Mouse (Mus musculus) c-Kit-positive CD71-positive TER-119-negative erythroid progenitor cells, embryonic 14.5 days (primary cell): ENCODE results near the gene Olfr1079.
"Not testable (repeated sequence)": the region's sequence is repeated elsewhere in the genome, so short reads cannot be mapped to it uniquely, and the experiment has no call there.

Experiments
- DNase-seq: peaks from one replicate; pipeline ENCODE4 v3.0.0-alpha.2; 2013; ENCODE audit warnings: low read depth

Gene Olfr1079

GRCm38 (mm10) chr2:86542380-86542779 is at the start of gene Olfr1079:
Gene Olfr1079, minus strand, starts transcription at chr2:86542480.
- no peak for DNase-seq

DNA sequence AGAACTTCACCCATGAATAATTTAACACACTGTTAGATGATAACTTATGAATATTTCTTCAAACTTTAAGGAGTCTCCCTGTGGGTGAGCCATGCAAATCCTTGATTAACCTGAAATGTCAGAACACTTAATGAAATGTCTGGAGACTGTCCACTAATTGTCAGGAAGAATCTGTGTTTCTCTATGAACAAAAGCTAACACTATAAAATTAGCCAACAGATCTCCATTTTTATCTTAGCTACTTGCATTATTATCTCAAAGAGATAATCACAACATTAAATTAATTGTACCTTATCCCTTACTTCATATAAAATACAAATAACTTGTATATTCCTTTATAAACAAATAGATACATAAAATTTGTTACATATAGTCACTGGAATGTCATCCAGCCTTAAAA is 15.9 kb upstream of the Olfr1079 start, which contains the start of gene Olfr1080:
Gene Olfr1080 (minus strand): TSS at position 101 of the 400 bp plus-strand sequence.
- not testable (repeated sequence) for DNase-seq

GRCm38 (mm10) chr2:86530991-86531390 is 11.3 kb downstream of the Olfr1079 start:
- DNase-seq: no peak

GRCm38 (mm10) chr2:86508161-86508560 is 34.1 kb downstream of the Olfr1079 start, which contains the start of gene Olfr1076:
Gene Olfr1076, plus strand, starts transcription at chr2:86508461.
- no peak for DNase-seq

DNA sequence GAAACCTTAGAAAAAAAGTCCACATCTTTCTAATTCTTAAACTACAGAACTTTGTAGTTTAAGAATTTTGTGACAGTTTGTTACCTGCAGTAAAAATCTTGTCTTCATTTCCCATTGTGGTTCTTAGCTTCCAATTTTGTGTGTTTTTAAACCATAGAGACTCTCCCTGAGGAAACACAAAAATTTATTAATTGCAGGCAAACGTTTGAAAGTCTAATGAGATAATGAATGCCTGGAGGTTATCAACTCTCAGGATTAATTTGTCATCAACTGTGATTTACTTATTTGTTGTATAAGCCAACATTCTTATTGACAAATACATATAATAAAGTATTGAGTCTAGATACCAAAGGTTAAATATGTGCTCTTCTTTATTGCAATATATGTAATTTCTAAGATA is 55.0 kb downstream of the Olfr1079 start, which contains the start of gene Olfr228:
Gene Olfr228 (minus strand): TSS at position 101 of the 400 bp plus-strand sequence.
- no peak for DNase-seq
